Mouse (Mus musculus): ENCODE results near the gene Gm21833.
"Not testable (repeated sequence)": the region's sequence is repeated elsewhere in the genome, so short reads cannot be mapped to it uniquely, and the experiment has no call there.

Gm21833 gene

GRCm38 (mm10) chr16:82828082-82828481, at the start of gene Gm21833:
Gene Gm21833, plus strand, starts transcription at chr16:82828382.
- in situ Hi-C loops (cut with MboI; ENCODE audit: unreplicated experiment in 2 of 2) = not testable (repeated sequence)

DNA sequence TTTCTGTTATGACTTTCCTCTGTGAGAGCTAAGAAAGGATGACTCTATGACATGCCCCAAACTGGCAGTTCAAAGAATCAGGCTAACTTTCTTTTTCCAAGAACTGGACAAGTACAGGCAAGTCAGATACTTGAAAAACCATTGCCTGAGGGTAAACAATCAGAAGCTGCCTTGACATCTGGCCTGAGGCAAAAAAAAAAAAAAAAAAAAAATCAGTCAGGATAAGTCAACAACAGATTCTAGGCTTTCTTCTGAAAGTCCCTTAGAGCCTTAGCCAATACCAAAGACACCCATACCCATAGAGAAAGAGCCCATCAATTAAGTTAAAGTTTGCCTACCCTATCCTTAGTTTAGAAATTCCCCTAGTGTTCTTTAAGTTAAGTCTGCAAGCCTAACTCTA, 38.7 kb upstream of the Gm21833 start:
- in situ Hi-C loops (cut with MboI; ENCODE audit: unreplicated experiment in 2 of 2) = no loop called here

DNA sequence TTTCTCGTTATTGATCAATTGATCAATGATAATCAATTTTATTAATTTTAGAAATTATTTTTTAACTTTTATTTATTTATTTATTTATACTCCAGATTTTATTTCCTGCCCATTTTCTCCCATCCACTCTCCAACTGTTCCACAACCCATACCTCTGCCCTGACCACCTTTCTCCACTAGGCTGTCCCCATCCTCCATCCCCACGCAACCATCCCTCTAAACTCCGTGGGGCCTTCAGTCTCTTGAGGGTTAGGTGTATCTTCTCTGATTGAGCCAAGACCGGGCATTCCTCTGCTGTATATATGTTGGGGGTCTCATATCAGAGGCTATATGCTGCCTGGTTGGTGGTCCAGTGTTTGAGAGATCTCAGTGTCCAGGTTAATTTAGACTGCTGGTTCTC, 31.7 kb upstream of the Gm21833 start:
- in situ Hi-C loops (cut with MboI; ENCODE audit: unreplicated experiment in 2 of 2) = no loop called here

- in situ Hi-C loops (cut with MboI; ENCODE audit: unreplicated experiment in 2 of 2) = no loop called here
Measured at GRCm38 (mm10) chr16:82815255-82815654, 12.9 kb upstream of the Gm21833 start.

GRCm38 (mm10) chr16:82816615-82817014, 11.6 kb upstream of the Gm21833 start:
- in situ Hi-C loops (cut with MboI; ENCODE audit: unreplicated experiment in 2 of 2) = no loop called here

- in situ Hi-C loops (cut with MboI; ENCODE audit: unreplicated experiment in 2 of 2) = no loop called here
Measured at GRCm38 (mm10) chr16:82855752-82856151, 27.6 kb downstream of the Gm21833 start.

DNA sequence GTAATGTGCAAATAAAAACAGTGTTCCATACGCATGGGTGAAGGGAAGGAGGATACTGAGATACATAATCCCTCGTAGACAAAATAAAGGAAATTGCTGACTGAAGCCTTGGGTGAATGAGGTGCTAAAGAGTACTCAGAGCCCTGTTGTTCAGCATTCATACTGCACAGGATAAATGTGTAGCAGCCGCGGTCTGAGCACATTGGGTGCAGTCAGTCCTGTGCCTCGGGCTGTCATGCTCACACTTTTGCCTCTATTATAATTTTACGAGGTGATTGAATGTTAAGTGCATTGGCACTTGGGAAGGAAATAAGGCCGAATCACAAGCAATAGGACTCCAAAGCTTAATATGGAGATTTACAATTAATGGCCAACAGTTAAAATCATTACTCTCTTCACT, 36.4 kb downstream of the Gm21833 start:
- in situ Hi-C loops (cut with MboI; ENCODE audit: unreplicated experiment in 2 of 2) = no loop called here

All from v-Abl transformed pro-B cells (cell line).